Mouse (Mus musculus) A20 (cell line): ENCODE data around the gene Fgb.

Source experiments
- DNase-seq: peaks from one replicate; pipeline ENCODE4 v3.0.0-alpha.2; 2011; ENCODE audit warnings: low read depth, low spot score

Fgb gene

DNA sequence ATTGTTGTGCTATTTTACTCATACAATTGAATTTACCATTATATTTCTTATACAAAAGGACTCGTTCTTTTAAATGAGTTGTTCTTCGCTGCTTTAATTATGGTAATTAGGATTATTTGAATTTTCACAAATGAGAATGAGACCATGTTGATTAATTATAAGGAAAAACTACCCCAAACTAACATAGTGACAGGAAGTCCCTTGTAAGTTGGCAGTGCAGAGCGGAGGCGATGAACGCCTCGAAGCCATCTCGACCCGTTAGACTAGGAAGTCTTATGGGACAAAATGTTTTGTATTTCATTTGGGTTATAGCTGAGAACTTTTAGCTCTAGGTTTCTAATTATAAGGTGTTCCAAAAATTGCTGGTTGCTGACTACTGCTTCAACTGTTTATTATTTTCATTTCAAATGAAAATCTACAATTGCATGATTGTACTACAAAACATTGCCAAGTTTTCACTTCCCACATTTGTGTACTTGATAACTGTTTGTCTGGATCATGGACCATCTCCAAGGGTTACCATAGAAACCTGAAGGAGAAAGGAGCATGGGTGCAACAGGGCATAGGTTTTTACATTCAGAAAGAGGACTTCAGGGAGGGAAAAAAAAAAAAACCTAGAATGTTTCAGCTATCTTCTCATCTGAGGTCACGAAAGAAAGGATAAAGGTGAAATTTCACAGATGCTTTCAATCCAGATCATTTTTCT lies 22.0 kb downstream of the Fgb start:
- no peak for DNase-seq

DNA sequence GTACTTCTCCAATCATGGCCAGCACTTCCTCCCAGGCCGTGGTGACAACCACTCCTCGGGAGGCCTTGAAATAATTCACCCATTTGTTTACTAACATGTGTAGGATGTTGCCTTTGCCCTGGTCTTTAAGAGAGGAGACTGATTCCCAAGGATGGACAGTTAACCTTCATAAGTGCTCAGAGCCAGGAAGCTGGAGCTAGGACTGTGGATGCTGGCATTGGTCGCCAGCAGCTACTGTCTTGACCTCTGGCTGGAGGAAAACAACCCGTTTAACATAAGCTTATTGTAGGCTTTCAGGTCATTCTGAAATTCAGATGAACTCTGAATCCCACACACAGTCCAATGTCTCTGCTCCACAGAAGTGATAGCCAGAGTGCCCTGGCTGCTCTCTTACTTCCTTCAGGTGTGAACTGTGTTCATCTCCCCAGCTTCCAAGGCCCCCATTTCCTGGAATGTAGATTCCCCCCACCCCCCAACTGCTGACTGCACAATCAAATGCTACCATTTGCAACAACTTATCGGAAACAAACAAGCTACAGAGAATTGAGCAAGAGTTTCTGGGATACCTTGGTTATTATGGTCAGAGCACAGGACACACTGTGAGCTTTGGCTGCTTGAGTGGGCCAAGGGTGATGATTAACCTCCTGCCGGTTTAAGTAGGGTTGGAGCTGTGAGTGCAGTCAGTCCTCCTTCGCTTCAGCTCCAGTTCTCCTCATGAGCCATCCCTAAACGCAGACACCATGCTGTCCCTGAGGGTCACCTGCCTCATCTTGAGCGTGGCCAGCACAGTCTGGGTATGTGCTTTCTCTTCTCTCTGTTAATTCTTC lies 24.0 kb downstream of the Fgb start, which contains the start of gene Fga:
Gene Fga (plus strand): TSS at position 602 of the 827 bp plus-strand sequence.
- DNase-seq = no peak

DNA sequence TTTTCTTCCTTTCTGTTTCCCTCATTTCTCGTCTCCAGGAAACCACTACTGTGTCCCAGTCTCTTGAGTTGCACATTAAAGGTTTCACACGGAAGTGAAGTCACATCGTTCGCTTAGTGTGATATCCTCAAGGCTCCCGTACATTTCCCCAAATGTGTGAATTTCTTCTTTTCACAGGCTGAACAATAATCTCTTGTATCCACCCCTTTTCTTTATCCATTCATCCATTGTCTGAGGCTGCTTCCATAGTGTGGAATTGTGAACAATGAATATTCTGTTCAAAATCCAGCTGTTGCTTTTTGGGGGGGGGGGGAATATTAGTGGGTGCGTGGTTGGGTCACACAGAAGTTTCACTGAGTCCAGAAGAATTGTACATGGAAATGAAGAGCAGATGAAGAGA lies 24.6 kb downstream of the Fgb start:
- DNase-seq = no peak

DNA sequence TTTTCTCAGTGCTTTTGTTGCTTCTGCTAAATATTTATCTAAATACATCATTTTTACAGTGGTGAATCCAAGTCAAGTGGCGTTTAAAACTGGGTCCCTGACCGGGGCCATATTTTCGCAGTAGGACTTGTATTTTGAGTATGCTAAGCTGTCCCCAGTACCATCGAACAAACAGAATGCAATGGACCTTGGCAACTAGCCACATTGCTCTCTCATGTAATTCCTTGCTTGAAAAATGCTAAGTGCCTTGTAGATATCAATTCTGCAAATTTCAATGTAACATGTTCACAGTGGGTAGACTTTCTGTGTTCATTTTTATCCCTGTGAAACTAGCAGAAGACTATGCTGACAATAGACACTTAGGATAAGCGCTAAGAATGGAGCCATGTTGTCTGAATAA lies 28.5 kb downstream of the Fgb start:
- no peak for DNase-seq

DNA sequence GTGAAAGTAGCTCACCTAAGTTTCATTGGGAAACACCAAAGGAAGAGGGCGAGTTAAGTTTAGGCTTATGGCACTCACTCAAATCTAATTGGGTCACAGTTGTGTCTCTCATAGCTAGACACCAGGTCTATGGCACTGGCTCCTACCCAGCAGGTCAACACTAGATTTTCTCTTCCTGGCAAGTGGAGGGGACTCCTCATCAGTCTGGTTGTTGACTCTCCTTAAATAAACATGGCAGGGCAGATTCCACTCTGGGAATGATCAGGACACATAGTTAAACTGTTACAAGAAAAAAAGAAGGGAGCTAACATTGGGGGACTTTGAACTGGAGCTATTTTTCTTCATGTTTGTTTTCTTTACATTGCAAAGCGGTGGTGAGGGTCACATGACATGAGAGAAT lies 29.3 kb downstream of the Fgb start:
- no peak for DNase-seq

DNA sequence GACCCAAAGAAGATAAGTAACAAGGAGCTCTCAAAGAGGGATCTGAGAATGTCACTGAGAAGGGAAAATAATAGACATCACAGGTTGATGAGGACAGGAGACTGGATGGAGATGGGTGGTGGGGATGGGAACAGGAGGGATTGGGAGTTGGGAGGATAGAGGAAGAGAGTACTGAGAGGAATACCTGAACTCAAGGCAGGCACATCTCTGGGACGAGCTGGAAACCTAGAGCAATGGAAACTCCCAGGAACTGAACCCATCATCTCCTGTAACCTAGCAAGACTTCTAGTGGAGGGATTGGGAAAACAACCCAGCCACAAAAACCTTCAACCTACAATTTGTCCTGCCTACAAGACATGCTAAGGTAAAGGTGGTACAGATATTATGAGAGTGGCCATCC lies 33.4 kb downstream of the Fgb start:
- no peak for DNase-seq

DNA sequence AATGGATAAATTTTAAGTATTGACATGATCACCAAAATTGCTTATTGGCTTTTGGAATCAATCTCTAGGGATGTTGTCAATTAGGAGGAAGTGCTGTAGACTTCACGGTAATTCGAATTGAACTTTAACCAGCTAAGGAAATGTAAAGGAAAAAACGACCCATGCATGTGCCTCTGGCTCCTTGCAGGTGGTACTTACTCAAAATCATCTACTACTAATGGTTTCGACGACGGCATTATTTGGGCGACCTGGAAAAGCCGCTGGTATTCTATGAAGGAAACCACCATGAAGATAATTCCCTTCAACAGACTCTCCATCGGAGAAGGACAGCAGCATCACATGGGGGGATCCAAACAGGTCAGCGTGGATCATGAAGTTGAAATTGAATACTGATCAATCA lies 35.7 kb downstream of the Fgb start:
- DNase-seq = no peak

DNA sequence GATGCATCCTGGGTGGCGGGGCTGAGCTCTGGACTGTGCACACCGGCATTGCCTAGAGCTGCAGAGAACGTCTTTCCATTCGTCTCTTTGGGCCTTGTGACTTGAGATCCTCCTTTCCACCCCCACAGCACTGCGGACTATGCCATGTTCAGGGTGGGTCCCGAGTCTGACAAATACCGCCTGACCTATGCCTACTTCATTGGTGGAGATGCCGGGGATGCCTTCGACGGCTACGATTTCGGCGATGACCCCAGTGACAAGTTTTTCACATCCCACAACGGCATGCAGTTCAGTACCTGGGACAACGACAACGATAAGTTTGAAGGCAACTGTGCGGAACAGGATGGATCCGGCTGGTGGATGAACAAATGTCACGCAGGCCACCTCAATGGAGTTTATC lies 37.0 kb downstream of the Fgb start:
- no peak for DNase-seq

DNA sequence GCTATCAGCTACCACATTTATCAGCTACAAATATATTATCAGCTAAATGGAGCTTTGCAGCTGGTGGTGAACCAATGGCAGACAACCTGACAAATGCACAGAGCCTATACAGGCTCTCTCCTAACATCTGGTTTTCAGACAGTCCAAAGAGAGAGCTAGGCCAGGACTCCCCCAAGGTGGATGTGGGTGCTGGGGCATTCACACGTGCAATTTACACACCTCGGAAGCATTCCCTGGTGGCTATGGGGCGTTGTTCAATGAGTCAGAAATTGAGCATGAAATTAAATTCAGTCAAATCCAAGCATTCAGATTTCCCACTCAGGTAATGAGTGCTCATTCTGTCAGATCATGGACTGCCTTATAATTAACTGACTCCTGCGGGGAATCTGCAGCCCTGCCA lies 38.1 kb downstream of the Fgb start:
- DNase-seq = no peak

DNA sequence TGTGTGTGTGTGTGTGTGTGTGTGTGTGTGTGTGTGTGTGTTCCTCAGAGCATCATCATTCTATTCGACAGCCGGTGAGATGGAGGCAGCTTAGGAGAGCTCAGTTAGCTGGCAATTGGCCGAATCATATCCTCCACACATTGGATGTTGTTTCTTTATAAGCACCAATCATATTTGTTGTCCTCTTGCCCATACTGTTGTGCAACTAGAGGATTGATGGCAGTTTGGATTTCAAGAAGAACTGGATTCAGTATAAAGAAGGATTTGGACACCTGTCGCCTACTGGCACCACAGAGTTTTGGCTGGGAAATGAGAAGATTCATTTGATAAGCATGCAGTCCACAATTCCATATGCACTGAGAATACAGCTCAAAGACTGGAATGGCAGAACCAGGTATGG lies 38.5 kb downstream of the Fgb start:
- DNase-seq = no peak

DNA sequence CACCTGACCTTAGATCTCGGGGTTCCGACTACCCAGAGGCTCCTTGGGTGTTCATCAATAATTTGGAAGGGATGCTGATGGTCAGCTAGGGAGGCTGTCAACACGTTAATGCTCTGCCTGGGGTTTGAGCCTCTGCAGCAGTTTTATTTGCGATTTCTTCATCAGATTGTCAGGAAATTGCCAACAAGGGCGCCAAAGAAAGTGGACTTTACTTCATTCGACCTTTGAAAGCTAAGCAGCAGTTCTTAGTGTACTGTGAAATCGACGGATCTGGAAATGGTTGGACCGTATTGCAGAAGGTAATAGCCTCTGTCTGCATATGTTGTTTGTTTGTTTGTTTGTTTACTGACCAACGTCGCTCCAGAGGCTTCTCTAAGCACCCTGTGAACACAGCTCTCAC lies 39.4 kb downstream of the Fgb start:
- no peak for DNase-seq

DNA sequence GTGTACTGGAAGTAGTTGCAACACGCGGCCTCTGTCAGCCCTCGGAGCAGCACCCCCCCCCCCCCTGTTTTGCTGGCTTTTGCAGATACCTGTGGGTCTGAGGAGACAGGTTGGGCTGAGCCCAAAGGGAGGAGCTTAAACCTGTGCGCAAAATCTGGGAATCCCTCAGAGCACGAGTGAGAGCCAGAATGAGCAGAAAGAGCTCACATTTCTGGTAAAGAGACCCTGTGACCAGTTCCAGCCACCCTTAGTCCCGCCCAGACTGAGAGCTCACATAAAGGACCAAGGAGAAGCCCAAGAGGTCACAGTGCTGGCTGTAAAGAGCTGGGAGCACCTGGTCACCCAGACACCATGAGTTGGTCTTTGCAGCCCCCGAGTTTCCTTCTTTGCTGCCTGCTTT lies 42.1 kb downstream of the Fgb start, which contains the start of gene Fgg:
Gene Fgg (plus strand): TSS at position 168 of the 400 bp plus-strand sequence.
- no peak for DNase-seq

DNA sequence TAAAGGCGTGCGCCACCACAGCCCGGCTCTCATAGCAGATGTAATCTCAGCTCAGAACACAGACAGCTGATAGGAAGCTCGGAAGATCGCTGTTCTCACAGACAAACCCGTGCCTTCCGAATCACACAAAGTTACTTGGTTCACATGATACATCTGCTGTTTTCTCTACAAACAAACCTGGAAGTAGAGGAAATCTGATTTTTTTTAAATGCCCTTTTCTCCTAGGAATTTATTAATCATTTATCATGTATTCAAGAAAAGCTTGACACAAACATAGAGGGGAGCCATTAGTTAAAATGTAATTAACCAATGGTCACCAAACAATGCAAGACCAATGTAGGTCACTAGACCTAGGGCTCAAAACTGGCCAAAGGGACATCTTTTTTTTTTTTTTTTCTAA lies 44.9 kb downstream of the Fgb start:
- DNase-seq = no peak

DNA sequence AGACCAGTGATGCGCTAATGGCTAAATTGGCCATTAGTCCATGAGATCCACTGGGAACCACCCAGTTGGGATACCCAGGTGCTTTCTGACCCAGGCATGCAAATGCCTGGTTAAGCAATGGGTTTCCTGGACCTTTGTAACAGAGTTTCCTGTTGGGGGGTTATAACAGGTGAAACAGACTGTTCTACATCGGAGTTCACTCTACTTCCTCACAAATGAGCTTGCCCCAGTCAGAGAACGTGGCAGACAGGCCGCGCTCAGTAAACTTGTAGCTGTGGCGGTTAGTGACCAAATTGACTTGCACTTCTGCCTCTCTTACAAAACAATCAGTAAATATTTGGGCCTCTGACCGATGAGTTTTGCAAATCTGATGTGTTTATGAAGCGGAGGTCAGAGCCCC lies 46.6 kb downstream of the Fgb start:
- no peak for DNase-seq

DNA sequence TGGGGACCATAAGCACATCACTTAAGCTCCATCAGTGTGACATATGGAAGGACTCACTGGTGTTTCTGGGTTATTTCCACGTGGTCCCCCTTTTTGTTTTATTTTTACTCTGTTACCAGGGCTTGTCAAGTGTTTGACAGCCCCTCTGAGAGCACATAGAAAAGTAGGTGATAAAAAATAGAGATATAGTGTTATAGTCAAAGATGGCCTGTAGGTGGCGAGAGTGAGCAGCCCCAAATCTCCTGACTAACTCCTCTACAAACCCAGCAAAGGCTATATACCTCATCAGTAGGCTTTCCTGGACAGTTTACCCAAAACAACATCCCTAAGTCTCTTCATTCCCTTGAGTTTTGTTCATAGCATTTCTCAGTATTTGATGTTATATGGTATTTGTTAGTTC lies 47.5 kb downstream of the Fgb start:
- DNase-seq = peak; percentile 61

DNA sequence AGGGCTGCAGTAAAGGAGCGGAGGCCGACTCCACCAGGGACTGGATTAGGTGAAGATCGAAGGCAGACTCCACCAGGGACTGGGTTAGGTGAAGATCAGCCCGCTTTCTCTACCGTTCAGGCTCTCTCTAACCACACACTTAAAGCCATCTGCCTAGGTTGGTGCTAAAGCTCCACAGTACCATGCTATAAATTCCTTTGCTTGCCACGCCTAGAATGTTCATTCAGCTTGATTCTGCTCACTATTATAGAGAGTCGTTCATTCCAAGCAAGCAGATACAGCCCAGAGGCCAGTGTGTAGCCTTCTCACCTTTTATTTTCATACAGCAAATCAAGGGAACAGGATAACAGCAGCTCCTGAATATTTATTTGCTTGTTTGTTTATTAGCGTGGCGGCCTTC lies 49.7 kb downstream of the Fgb start:
- no peak for DNase-seq

DNA sequence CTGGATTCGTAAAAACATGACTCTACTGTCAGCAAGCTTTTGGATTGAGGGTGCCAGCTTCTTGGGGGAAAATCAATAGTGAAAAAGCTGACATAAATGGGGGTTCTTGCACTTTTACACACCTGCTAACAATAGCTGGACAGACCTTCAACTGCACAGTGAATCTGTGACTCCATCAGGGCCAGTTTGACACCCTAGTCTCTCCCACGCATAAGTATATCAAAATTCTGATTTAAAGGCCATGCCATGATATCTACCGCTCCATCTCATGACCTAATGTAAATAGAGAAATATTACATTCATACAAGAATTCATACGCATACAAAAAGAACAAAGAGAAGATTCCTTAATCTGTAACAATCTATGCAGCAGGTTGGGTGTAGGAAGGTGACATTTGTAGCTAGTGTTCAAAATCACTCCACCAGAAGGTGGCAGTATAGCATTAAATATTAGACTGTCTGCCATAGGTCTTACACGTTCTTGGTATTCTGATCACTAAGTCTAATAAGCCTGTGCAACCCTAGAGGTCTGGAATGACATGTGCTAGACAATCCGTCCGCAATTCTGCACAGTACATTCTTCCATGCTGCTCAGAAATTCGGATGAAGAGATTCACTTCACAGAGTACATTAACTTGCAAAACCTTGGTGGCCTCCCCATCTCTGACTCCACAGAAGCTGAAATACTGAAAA lies 50.7 kb downstream of the Fgb start:
- DNase-seq = peak; percentile 77

DNA sequence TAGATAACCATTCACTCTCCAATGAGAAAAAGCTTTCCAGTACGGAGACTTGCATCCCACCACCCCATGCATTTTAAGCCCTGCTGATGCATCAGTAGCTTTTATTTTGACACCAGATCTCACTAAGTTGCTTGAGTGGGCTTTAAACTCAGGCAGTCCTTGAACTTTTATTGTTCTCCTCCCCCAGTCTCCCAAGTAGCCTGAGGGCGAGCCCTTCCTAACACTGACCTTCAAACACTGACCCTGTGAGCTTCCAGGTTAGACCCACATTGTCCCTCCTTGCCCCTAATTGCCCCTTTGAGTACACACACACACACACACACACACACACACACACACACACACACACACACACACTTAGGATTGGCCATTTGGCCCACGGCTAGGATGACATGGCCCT lies 53.0 kb downstream of the Fgb start:
- DNase-seq = no peak

DNA sequence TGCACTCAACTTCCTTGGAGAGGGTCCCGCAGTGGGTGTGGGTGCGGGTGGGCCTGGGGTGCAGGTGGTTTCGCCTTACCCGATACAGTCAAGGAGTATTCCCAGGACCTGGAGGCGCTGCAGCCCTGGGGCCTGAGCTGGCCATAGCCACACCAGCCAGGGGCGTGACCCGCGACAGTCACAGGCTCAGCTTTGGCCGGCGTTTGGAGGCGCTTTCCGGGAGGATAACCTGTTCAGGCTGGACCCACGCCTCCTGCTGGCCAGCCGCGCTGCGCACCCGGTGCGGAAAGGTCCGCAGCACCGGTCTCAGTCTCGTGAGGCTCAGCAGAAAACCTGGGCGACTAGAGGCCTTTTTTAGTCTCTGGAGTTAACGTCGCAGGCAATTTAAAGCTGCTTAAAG lies 54.3 kb downstream of the Fgb start:
- no peak for DNase-seq

DNA sequence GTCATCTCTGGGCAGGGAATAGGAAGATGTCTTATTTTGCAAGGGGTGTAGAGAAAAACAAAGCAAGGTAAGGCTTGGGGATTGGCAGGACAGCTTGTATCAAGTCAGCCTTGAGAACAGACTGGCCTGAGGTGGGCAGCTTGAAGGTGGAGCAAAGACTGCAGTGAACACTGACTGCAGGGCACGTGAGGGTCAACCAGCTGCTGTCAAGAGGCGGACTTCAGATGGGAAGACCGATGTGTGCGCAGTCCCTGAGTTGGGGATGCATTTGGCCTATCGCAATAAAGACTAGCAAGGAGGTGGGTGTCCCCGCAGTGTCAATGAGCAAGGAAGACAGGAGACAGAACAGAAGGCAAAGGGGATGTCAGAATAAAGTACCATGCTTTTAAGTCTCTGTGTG lies 56.7 kb downstream of the Fgb start:
- no peak for DNase-seq

DNA sequence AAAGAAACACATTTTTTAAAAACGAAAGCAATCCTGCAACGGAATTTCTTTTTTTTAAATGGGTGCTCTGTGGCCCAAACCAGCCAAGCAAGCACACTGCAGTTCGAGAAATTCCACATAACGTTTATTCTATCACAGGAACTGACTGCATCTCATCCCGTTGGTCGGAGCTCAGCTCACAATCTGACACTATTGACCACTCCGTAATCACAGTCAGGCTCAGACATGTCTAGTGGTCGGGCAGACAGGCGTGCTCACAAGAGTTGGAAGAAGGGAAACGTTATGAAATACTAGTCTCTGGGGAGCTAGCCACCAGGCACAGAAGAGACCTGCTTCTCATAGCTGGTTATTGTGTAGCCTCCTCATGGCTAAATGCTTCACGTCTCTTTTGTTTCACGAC lies 57.7 kb downstream of the Fgb start:
- no peak for DNase-seq
